Mouse (Mus musculus) c-Kit-positive CD71-positive TER-119-positive erythroid progenitor cells, embryonic 14.5 days (primary cell): ENCODE measurements around the gene Spop.
"Not testable (repeated sequence)": the region's sequence is repeated elsewhere in the genome, so short reads cannot be mapped to it uniquely, and the experiment has no call there.

ENCODE experiments used
- DNase-seq: peaks from one replicate; pipeline ENCODE4 v3.0.0-alpha.2; 2013; ENCODE audit warnings: low spot score

Gene Spop

DNA sequence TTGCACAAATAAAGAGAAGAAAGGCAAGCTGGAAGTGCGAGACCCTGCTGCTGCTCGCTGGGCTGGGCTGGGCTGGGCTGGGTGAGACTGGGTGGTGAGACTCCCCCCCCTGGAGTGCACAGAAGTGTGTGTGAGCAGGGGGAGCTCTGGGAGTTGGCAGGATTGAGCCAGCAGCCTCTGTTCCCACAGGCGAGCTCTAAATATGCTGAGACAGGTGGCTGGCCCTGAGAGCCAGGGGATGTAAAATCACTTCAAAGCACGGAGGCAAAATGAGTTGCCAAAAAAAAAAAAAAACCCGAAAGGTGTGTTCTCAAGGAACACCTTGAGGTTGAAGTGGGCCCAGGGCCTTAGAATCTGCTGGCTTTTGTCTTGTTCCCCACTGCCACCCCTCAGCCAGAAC is 22.1 kb upstream of the Spop start:
- no peak for DNase-seq

DNA sequence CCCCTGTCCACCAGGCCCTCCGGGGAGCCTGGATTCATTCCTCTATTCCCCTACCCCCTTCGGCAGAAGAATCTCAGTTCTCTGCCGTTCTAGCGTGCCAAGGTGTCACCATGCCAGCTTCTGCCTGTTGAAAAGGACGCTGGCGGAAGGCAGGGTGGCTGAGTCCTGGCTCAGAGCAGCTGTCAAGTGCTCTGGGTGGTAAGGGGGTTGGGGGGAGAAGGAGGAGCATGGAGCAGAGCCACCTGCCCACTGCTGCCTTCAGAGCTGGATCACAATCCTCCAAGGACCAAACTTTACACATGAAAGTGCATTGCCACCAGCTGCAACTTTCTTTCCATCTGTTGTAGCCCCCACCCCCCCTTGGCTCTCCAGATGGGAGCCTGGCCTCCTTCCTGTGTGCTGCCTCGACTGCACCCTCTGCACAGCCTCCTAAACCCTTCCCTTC is 21.6 kb upstream of the Spop start:
- DNase-seq: no peak

DNA sequence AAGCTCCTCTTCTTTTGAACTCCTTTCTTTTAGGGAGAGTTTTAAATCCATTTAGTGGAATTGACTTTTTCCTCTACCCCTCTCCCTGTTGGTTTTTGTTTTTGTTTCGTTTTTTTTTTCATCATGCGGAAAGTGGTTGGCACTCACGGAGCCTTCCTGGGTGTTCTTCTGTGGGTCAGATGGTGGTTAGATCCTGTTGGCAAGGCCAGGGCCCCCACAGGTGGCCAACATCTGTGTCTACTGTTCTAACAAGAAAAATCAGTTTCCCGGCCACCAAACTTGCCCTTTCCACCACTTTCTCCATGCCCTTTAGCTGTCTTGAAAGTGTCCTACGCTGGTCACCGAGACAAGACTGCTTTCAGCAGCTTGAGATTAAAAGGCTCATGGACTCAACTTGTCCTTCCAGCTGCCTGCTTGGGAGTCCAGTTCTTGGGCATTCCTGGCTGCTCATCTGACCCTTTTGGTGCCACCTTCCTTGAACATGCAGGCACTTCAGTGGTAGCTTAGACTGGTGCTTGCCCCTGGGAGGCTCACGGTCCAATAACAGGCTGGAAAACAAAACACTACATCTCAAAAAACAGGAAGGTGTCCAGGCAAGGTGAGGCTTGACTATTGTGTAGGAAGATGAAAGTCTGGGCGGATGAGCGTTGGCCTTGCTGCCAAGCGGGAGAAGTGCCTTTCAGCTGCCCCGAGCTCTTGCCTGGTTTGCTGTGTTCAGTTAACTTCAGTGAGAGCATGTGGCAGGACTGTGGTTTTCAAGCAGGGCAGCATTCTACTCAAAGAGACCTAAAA is 21.0 kb upstream of the Spop start:
- no peak for DNase-seq

DNA sequence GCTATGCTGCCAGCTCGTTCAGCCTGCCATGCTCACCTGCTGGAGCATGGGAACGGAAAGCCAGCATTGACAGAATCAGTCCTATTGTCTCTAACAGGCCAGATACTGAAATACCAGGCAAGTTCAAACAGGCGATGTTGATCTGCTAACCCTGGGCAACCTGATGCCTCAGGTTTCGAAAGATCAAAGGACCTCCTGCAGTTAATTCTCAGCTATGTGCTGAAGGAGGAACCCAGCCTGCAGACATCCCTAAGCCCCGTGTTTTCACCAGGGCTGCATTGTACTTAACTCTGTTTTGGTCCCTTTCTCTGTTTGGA is 20.4 kb upstream of the Spop start:
- no peak for DNase-seq

DNA sequence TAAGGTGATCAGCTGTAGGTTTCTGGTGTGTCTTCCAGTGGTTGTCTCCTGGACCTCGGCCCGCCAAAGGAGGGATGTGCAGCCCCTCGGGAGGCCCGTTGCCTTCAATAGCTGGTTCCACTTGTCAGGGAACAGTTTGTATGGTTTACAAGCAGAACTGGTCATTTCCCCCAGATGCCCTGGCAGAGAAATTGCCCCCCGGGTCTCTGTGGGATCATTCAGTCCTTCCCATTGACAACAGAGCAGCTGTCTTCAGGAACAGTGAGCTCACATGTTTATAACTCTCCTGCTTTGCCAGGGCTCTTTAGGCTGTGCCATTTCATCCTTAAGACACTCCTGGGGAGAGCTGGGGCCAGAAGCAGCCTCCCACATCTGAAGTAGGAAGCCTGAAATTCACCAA is 19.8 kb upstream of the Spop start:
- no peak for DNase-seq

DNA sequence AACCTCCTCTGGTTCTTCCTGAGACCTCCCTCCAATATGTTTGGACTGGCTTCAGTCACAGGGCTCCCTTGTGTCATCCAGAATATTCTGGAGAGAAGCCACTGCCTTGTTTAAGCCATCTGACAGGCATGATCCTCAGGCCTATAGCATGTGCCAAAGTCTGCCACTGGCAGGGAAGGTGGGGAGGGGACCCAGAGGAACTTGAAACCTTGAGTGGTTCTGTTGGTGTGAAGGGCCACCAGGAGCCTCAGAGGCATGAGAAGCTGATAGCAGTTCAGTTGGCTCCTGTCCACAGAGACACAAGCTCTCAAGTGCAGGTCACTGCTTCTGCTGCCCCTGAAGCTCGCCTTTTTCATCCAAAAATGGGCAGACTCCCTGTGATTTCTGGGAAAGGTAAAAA is 17.3 kb upstream of the Spop start:
- DNase-seq: no peak

DNA sequence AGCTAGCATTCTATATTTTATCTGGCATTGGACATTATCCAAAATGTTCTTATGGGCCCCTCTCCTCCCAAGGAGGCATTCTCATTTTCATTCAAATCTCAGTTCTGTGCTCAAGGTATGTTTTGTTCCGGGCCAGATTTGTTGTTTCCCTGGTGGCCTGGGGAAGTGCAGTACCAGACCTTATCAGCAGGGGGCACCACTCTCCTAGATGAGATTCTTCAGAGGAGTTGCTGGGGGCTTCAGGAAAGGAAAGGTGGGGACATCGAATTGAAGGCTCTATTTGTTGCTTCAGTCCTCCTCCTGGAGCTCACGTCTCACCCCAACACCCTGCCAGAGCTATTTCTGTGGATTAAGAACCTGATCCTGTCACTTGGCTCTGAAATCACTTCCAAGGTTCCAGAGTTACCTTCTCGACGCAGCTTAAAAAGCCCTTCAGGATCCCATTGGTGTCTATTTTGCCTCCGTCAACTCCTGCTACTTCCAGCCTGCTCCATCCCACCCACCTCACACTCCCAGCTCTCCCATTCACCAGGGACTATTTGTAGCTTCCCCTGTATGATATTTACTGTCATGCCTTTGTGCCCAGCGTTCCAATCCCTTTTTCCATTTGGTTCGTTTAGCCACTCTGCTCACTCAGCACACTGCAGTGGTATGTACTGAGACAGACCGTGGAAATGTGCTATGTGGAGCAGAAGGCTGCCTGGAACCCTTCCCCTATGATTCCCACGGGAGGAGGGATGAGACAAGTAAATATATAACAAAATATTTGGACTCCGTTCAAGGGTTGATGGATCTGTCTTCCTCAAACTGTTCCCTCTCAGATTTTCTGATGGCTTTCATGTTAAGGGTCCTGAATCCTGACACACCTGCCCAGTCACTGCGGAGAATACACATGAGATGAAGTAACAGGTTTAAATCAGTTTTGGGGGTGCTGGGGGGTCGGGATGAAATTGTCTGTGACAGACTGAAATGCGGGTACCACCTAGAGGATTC is 15.7 kb upstream of the Spop start:
- peak; percentile 50 for DNase-seq

DNA sequence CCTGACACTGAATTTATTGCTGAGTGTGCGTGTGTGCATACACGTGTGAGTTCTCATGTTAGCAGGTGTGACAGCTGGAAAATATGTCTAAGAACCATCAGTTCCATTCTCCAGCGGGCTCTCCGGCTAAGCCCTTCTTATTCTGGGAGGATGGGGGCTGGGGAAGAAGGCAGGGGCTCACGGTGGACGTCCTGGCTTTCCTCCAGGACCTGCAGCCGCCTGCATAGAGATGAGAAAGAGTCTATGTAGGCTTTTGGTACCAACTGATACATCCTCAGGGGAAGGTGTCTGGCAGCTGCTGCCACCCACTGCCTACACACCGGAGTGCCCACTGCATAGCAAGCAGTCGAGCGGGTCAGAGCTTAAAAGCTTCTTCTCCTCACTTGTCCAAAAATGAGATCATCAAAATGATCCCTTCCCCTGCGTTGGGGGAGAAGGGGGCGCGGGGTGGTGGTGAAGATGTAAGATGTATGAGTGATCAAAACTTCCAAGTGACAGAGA is 14.3 kb upstream of the Spop start:
- no peak for DNase-seq

DNA sequence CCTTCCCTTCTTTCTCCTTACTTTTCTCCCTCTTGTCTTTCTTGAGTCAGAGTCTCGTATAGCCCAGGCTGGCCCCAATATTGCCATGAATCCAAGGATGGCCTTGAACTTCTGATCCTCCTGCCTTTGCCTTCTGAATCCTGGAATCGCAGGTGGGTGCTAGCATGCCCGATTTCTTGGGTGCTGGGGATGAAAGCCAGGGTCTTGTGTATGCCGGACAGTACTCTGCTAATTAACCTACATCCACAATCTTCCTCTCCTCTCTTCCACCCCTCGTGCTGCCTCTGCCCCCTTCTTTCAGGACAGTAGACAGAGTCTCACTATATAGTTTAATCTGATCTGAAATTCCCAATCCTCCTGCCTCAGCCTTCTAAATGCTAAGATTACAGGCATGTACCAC is 12.3 kb upstream of the Spop start:
- DNase-seq: no peak

DNA sequence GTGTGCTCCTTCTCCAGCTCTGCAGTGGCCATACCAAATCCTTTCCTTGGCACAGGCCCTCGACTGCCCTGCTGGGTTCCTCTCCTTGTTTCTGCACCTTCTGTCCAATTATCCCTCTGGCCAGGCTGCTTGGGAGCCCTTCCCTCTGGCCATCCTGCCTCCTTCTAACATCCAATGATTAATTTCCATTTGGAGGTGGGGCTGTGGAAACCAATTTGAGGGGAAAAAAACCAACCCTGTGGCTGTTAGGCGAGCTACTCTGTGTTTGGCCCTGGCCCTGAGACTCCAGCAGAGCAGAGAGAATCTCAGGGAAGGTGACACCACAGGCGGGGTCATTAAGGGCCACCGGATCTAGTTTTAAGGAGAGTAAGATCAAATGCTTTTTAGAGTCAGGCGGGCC is 11.7 kb upstream of the Spop start:
- DNase-seq: no peak

DNA sequence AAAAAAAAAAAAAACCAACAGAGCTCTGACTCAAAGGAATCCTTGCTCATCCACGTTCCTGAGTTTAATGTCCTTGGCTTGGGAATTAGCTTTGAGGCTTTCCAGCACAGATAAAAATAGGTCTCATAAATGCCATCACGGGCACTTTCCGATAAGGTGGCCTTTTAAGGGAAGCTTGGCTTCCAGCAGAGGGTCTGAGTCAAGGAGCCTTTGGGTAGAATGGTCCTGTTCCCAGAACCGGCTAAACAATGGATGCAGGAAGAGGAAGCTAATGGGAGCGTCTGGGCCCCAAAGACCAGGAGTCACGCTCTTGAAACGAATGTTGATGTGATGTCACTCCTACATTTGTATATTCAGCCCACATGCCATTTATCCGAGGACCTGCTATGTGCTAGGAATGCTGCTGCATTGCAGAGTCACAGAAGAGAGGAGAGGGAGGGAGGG is 11.2 kb upstream of the Spop start:
- DNase-seq: no peak

DNA sequence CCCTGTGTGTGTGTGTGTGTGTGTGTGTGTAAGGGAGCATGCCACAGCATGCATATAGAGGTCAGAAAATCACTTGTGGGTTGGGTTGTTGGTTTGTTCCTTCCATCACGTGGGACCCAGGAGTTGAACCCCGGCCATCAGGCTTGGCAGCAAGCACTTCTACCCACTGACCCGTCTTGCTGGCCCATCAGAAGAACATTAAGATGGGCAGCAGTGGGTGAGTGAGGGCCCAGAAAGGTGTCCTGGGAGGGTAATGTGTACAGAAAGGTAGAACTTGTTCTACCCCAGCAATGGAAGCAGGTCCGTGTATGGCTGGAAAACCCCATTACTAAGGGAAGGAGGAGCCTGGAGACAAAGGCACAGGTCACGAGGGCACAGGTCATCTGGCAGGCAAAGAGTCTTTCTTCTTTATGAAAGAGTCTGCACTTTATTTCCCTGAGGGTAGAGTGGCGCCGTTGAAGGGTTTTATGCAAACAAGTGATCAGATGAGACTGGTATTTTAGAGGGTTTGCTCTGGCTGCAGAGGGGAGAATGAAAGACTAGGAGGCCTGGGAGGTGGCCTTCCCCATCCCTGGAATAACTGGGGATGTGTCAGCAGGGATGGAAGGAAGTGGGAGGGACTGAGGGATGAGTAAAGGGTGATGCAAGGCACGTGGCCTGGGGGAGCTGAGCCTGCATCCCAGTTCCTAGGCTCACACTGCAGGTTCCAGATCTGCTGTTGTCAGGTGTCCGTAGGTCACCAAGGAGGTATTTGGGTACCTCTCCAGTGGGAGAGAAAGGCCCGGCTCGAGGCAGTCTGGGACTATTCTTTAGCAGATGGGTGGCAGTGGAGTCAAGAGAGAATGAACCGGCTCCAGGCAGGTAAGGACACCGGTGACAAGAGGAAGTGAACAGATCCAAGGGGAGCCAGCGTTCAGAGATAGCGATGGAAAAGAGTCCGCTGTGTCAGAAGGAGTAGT is 10.2 kb upstream of the Spop start:
- DNase-seq: no peak

DNA sequence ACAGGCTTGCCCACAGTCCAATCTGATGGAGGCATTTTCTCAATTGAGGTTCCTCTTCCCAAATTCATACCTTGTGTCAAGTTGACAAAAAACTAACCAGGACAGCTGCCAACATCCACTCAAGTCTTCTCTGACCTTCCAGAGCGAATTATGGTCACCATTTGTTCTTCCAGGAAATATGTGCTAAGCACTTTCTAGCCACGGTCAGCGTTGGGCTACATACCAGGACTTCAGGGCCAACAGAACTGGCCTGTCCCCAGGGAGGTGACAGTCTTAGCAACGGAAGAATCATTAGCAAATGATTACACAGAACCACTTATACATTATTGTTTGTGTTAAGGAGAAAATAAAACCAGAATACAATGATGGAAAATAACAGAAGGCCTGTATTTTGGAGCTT is 8.1 kb upstream of the Spop start:
- DNase-seq: no peak

DNA sequence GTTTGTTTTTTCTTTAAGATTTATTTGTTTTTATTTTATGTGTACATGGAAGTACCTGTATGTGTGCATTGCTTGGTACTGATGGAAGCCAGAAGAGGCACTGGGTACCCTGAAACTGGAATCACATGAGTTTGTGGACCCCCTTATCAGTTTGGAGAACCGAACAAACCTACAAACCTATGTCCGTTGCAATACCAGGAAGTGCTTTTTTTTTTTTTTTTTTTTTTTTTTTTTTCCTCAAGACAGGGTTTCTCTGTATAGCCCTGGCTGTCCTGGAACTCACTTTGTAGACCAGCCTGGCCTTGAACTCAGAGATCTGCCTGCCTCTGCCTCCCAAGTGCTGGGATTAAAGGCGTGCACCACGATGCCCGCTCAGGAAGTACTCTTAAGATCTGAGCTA is 7.5 kb upstream of the Spop start:
- not testable (repeated sequence) for DNase-seq

DNA sequence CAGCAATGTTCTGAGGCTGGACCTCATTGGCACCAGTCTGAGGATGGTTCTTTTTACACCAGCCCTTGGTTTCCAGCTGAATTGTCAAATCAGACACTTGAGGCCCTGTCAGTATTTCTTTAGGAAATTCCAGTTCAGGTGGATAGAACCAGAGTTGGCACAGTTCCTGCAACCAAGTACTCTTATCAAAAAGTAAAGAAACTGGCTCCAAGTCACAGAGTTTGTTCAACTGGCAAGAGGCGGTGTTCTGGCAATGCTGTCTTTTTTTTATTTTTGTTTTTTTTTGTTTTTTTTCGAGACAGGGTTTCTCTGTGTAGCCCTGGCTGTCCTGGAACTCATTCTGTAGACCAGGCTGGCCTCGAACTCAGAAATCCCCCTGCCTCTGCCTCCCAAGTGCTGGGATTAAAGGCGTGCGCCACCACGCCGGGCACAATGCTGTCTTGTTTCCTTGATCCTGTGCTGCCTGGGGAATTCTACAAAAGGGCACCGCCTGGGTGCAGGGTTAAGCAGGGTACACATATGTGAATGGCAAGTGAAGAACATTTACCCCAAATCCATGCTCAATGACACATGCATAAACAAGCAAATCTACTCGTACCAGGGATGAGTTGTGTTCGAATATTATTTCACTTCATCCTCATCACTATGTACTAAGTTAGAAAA is 4.3 kb upstream of the Spop start:
- DNase-seq: no peak

DNA sequence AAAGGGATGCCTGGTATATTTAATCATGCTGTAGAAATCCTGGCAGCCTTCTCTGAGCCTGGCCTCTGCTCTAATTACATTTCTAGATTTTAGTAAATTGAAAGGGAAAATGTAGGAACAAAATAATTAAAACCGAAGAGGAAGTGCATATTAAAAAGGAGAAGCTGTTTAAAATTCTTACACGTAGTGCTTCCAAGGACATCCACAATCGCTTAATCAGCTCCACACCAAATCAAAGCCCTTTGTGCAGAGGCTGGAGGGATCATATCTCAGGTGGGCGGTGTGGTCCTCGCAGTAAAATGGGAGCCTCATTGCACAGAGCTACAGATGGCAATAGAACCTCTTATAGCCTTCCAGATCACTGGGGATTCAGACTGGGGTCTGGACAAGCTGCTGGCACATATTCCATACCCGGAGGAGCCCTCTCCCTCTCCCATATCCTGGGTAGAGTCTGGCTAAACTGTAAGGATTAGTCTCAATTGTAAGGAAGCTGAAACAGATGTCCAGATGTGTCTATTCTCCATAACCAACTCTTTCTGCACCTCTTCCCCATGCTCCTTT is 2.3 kb upstream of the Spop start:
- DNase-seq: no peak

DNA sequence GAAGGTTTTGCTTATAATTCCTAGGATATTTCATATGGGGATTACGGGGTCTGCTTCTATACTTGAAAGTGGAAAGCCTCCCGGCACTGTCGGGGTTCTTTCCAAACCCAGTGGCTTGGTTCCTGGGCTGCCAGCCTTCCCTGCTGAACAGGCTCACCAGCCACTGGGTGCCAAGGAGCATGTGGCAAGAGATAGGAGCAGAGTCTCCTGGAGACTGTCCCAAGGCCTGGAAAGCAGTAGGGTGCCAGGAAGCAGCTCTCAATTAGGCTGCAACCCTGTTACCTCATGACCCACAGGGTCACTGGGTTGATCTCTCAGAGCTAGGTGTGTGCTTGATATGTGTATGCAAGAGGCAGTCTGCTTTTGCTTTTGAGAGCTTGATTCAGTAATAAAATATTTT is 1.3 kb upstream of the Spop start:
- DNase-seq: no peak

DNA sequence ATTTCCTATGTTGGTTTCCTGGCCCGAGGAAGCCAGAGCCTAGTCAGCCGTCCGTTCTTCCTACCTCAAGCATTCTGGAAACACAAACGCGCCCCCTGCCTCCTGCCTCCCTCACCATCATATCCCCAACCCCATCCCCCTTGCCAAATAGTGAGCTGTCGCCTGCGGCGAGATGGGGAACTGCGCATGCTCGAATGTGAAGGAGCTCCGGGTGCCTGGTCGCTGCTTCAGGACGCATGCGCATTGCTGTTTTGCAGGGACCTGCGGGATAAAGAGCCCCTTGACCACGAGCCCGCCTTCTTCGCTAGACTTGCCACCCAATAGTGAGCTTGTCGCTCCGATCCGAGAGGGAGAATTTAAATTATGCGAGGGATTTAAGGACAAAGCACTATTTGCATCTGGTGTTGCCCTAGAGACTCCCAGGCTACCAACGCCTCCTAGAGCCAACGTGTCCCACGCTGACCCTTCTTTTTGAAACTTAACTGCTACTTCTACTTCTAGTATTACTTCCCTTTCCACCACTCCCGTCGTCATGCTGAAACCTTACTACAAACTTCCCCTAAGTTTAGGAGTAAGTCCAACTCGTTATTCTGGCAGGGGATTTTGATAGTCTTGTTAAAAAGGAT is 769 bp downstream of the Spop start:
- peak; percentile 94 for DNase-seq

DNA sequence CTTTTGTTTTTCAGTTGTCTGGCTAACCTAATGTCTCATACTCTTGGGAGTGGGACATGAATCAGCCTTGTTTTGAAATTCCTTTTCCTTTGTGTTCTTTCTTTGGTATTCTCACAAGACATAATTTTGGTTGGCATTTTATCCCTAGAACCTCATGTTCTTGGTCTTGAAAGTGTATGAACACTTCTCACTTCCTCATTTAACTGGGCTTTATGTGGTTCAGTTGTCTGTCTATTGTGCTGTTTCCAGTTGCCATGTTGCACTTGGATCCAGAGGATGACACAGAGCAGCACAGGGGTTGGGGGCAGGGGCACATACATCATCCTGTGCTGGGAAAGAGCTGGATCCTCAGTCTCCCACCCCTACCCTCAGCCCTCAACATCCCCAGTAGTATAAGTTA is 2.1 kb downstream of the Spop start:
- DNase-seq: no peak

DNA sequence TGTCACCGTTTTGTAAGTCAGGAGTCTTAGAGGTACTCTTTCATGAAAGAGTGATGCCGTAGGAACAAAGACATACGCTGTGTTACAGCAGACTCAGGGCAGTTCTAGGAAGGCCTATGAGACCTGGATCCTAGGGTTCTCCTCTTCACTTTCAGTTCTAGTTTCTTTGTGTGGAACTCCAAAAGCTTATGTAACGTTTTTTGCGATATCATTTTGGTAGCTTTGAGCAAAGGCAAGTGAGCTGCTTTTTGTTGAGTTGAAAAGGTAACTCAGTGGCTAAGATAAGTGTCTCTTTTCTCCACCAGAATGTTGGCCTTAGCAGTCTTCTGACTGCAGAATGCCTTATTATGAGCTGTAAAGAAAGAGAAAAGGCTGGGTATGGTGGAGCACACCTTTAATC is 3.5 kb downstream of the Spop start:
- no peak for DNase-seq
